Mouse (Mus musculus) erythroblast, embryonic 14.5 days (primary cell): ENCODE results near the gene C2cd5. TPM values are rescaled to one million over a fixed set of nuclear protein-coding genes. Genes with fewer than 3 reads are reported as not detected.

ENCODE experiments used
- H3K27me3 ChIP-seq: 2 replicates; pipeline ENCODE4 v1.6.1; 2012; ENCODE audit warnings: inconsistent platforms; ENCODE audit not compliant: control insufficient read depth
- H3K36me3 ChIP-seq: 2 replicates; pipeline ENCODE4 v1.6.1; 2012; ENCODE audit warnings: mild to moderate bottlenecking, inconsistent platforms; ENCODE audit not compliant: control insufficient read depth
- H3K4me1 ChIP-seq: 2 replicates; pipeline ENCODE4 v1.6.1; 2012; ENCODE audit warnings: inconsistent platforms; ENCODE audit not compliant: control insufficient read depth
- H3K4me3 ChIP-seq: replicated peaks from 2 replicates; pipeline ENCODE3; 2012; ENCODE audit warnings: moderate library complexity, mild to moderate bottlenecking, inconsistent platforms
- H3K9me3 ChIP-seq: 2 replicates; pipeline ENCODE4 v1.6.1; 2012; ENCODE audit warnings: low read length, inconsistent platforms, mixed read lengths; ENCODE audit not compliant: control insufficient read depth
- GATA1 ChIP-seq: IDR thresholded peaks from 2 replicates; pipeline ENCODE4 v1.6.1; 2012; ENCODE audit warnings: low read length, inconsistent platforms, mixed read lengths
- TAL1 ChIP-seq: IDR thresholded peaks from 3 replicates; pipeline ENCODE4 v1.6.1; 2012; ENCODE audit warnings: low read length, inconsistent platforms, mixed read lengths
- polyA plus RNA-seq: library from polyadenylated mRNA; stranded (reverse); fragments of >175 nt; gene quantifications from 2 replicates; pipeline ENCODE4 v1.2.3, GENCODE M21; 2012

The C2cd5 gene
- polyA plus RNA-seq, 1 experiment: 4.5 TPM

- TF ChIP-seq GATA1: no peak
- no peak for TF ChIP-seq TAL1
- no peak overlapping the region for H3K4me3 ChIP-seq
- no peaks in the 10 kb centered on the region for H3K4me1 ChIP-seq
- no peaks in the 10 kb centered on the region for H3K27me3 ChIP-seq
- H3K9me3 ChIP-seq: 0 out of 2 replicates have a peak, but pooled peaks cover under 1% of the 10 kb centered on the region
- no peaks in the 10 kb centered on the region for H3K36me3 ChIP-seq
Measured at GRCm38 (mm10) chr6:143125721-143126120, 25.8 kb upstream of the C2cd5 start.

DNA sequence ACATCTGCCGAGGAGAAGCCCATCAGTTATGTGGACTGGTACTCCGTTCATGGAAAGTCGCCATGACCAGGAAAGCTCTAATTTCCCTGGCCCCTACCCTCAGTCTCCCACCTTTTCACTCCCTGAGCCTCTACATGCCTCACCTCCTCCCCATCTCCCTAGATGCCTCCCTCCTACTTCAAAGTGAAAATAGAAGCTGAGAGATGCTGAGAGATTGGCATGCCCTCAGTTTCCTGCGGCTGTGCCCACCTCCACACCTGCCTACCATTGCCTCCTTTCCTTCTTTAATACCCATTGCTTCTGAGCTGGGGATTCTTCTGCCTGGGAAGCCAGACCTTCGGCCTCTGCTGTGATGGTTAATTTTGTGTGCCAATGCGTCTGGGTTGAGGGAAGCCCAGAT lies 19.4 kb upstream of the C2cd5 start:
- Histone ChIP-seq H3K36me3 (no peaks in the 10 kb centered on the region), H3K4me1 (peaks cover 6% of the 10 kb centered on the region), H3K4me3 (no peak overlapping the region), H3K9me3 (0 out of 2 replicates have a peak, but pooled peaks cover 3% of the 10 kb centered on the region), H3K27me3 (no peaks in the 10 kb centered on the region)
- TF ChIP-seq GATA1 (no peak), TAL1 (no peak)

- no peak for TF ChIP-seq GATA1
- TF ChIP-seq TAL1: no peak
- H3K9me3 ChIP-seq: 0 out of 2 replicates have a peak, but pooled peaks cover 3% of the 10 kb centered on the region
- no peaks in the 10 kb centered on the region for H3K27me3 ChIP-seq
- H3K36me3 ChIP-seq: no peaks in the 10 kb centered on the region
- H3K4me1 ChIP-seq: peaks cover 6% of the 10 kb centered on the region
- H3K4me3 ChIP-seq: no peak overlapping the region
Measured at GRCm38 (mm10) chr6:143116779-143117178, 16.8 kb upstream of the C2cd5 start.

DNA sequence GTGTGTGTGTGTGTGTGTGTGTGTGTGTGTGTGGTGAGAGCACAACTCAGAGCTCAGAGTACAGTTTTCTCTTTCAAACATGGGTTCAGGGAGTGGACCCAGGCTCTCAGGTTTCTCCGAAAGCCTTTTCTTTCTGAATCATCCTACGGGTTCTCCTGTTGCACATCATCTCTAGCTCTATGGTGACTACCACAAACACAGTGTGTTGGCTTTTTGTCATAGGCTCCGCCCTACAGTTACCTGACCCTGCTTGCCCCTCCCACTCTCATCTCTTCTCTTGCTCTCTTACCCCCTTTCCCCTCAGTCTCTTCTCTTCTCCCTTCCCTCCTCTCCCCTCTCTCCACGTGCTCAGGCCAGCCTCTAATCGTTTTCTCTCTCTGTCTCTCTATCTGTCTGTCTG lies 15.6 kb upstream of the C2cd5 start:
- H3K27me3 ChIP-seq: no peaks in the 10 kb centered on the region
- no peak for TF ChIP-seq GATA1
- TF ChIP-seq TAL1: no peak
- H3K9me3 ChIP-seq: 0 out of 2 replicates have a peak, but pooled peaks cover 2% of the 10 kb centered on the region
- no peaks in the 10 kb centered on the region for H3K36me3 ChIP-seq
- no peak overlapping the region for H3K4me3 ChIP-seq
- H3K4me1 ChIP-seq: peaks cover 6% of the 10 kb centered on the region

DNA sequence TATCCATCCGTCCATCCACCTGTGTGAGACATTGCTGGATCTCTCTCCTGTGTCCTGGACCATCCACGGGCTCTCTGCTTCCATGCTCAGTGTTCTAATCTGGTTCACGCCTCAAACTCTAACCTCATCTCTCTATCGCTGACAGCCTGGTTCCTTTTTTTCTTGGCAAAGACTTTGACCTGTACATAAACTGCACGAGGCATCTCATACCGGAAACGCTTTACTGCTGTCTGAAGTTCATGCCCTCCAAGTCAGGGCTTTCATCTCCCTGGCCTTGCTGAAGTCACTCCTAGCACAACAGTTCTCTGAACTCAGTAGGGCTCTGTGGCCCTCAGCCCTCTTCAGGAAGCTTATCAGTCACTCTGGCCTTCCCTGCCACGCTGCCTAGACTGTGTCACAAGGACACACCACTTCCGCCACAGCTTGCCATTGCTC lies 15.1 kb upstream of the C2cd5 start:
- H3K36me3 ChIP-seq: no peaks in the 10 kb centered on the region
- peaks cover 6% of the 10 kb centered on the region for H3K4me1 ChIP-seq
- H3K9me3 ChIP-seq: 0 out of 2 replicates have a peak, but pooled peaks cover 2% of the 10 kb centered on the region
- no peaks in the 10 kb centered on the region for H3K27me3 ChIP-seq
- TF ChIP-seq GATA1: no peak
- TF ChIP-seq TAL1: no peak
- H3K4me3 ChIP-seq: no peak overlapping the region

- Histone ChIP-seq H3K36me3 (no peaks in the 10 kb centered on the region), H3K4me3 (no peak overlapping the region), H3K9me3 (no peaks in the 10 kb centered on the region), H3K27me3 (no peaks in the 10 kb centered on the region), H3K4me1 (peaks cover 6% of the 10 kb centered on the region)
- TF ChIP-seq TAL1 (no peak), GATA1 (no peak)
Measured at GRCm38 (mm10) chr6:143114556-143114955, 14.6 kb upstream of the C2cd5 start.

GRCm38 (mm10) chr6:143110371-143110770 lies 10.4 kb upstream of the C2cd5 start:
- H3K4me3 ChIP-seq: no peak overlapping the region

GRCm38 (mm10) chr6:143109622-143110218 lies 9.8 kb upstream of the C2cd5 start:
- peaks cover under 1% of the 10 kb centered on the region; the same call in 1 of the 2 replicates for H3K4me1 ChIP-seq
- no peaks in the 10 kb centered on the region for H3K27me3 ChIP-seq
- TF ChIP-seq TAL1 (no peak), GATA1 (no peak)
- no peaks in the 10 kb centered on the region for H3K9me3 ChIP-seq
- no peaks in the 10 kb centered on the region for H3K36me3 ChIP-seq
- H3K4me3 ChIP-seq: no peak overlapping the region

More at GRCm38 (mm10) chr6:143110371-143110770, 10.4 kb upstream of the C2cd5 start:
- Histone ChIP-seq H3K9me3 (no peaks in the 10 kb centered on the region), H3K36me3 (no peaks in the 10 kb centered on the region), H3K27me3 (no peaks in the 10 kb centered on the region), H3K4me1 (peaks cover 6% of the 10 kb centered on the region)
- no peak for TF ChIP-seq TAL1
- TF ChIP-seq GATA1: no peak

DNA sequence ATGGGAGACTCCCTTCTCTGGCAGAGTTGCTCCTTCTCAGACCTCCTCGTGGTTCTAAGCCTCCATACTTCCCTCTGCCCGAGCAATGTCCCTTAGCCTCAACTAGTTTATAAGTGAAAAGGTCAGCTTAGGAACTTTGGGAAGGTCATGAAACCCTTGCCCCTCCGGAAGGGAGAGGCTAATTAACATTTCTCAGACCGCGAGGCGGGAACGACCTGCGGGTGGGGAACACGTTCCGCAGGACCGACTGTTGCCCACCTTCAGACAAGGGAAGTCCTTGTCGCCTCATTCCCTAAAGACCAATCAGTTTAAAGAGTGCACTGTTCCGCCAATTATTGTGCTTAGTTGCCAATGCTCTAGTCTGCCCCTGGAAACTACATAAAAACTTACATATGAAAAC lies 8.1 kb upstream of the C2cd5 start:
- TF ChIP-seq TAL1 (no peak), GATA1 (no peak)
- Histone ChIP-seq H3K4me3 (no peak overlapping the region), H3K4me1 (no peaks in the 10 kb centered on the region)

GRCm38 (mm10) chr6:143107611-143108010 lies 7.7 kb upstream of the C2cd5 start:
- peaks cover 2% of the 10 kb centered on the region; the same call in 1 of the 2 replicates for H3K9me3 ChIP-seq
- H3K4me1 ChIP-seq: no peaks in the 10 kb centered on the region
- no peak for TF ChIP-seq GATA1
- no peak for TF ChIP-seq TAL1
- no peaks in the 10 kb centered on the region for H3K27me3 ChIP-seq
- no peaks in the 10 kb centered on the region for H3K36me3 ChIP-seq
- no peak overlapping the region for H3K4me3 ChIP-seq

More for the DNA sequence above, 8.1 kb upstream of the C2cd5 start:
- Histone ChIP-seq H3K9me3 (peaks cover 2% of the 10 kb centered on the region; the same call in 1 of the 2 replicates), H3K27me3 (no peaks in the 10 kb centered on the region), H3K36me3 (no peaks in the 10 kb centered on the region)
